Mouse (Mus musculus) kidney, embryonic 15.5 days (tissue): Measurements from ENCODE around the gene Pdgfa. TPM values are rescaled to one million over a fixed set of nuclear protein-coding genes. Genes with fewer than 3 reads are reported as not detected.

ENCODE experiments used
- ATAC-seq: fragments of 200-750 bp; cut with Nextera tagmentation; replicated peaks from 2 replicates; pipeline ENCODE4 v1.8.0; 2017; ENCODE audit warnings: moderate TSS enrichment; ENCODE audit not compliant: low FRiP score
- H3K27ac ChIP-seq: fragments of 300-500 bp; sonication (generic); 2 replicates; pipeline ENCODE4 v1.5.1; 2015; ENCODE audit warnings: mild to moderate bottlenecking, inconsistent platforms
- H3K27me3 ChIP-seq: fragments of 300-500 bp; sonication (generic); 2 replicates; pipeline ENCODE4 v1.6.1; 2015; ENCODE audit warnings: inconsistent platforms
- H3K36me3 ChIP-seq: fragments of 300-500 bp; sonication (generic); 2 replicates; pipeline ENCODE4 v1.6.1; 2015; ENCODE audit warnings: inconsistent platforms
- H3K4me1 ChIP-seq: fragments of 300-500 bp; sonication (generic); 2 replicates; pipeline ENCODE4 v1.6.1; 2015; ENCODE audit warnings: inconsistent platforms
- H3K4me2 ChIP-seq: fragments of 300-500 bp; sonication (generic); 2 replicates; pipeline ENCODE4 v1.6.1; 2015; ENCODE audit warnings: moderate library complexity, mild to moderate bottlenecking, inconsistent platforms
- H3K4me3 ChIP-seq: fragments of 300-500 bp; sonication (generic); replicated peaks from 2 replicates; pipeline ENCODE4 v1.5.1; 2015; ENCODE audit warnings: mild to moderate bottlenecking, inconsistent platforms
- H3K9ac ChIP-seq: fragments of 300-500 bp; sonication (generic); 2 replicates; pipeline ENCODE4 v1.6.1; 2015; ENCODE audit warnings: mild to moderate bottlenecking, inconsistent platforms
- H3K9me3 ChIP-seq: fragments of 300-500 bp; sonication (generic); replicated peaks from 2 replicates; pipeline ENCODE4 v1.6.1; 2016; ENCODE audit warnings: inconsistent platforms
- WGBS: fragments of 180-500 bp; shearing (Covaris S2); methylation state at CpG from one replicate; pipeline ENCODE4 v1.1.7; 2015; ENCODE audit warnings: mixed read lengths; 5-methylcytosine and 5-hydroxymethylcytosine counted together
- polyA plus RNA-seq: library from polyadenylated mRNA; unstranded; fragments of >200 nt; fragmentation: Nextera tagmentation; extraction: Ambion mirVana; gene quantifications from 2 replicates; pipeline ENCODE4 v1.2.1, GENCODE M21; 2015

The Pdgfa gene
- polyA plus RNA-seq, 1 experiment from 2014 or later = 55.7 TPM

GRCm38 (mm10) chr5:138993371-138994107 lies 3.6 kb downstream of the Pdgfa start:
- 0 out of 2 replicates have a peak, but pooled peaks cover 4% of the 10 kb centered on the region for H3K36me3 ChIP-seq
- peaks cover 65% of the 10 kb centered on the region for H3K27me3 ChIP-seq
- H3K4me1 ChIP-seq = peaks cover 86% of the 10 kb centered on the region
- under 1% methylated on average over 40 of the region's 40 CpGs for WGBS
- peak overlapping the region; percentile 74 for H3K4me3 ChIP-seq
- no peaks in the 10 kb centered on the region for H3K9me3 ChIP-seq
- H3K27ac ChIP-seq = peak overlapping the region; percentile 96
- peak overlapping the region; percentile 96 for H3K4me2 ChIP-seq
- peak; percentile 3; the same call in 1 of the 2 replicates for ATAC-seq
- peak overlapping the region; percentile 79 for H3K9ac ChIP-seq

DNA sequence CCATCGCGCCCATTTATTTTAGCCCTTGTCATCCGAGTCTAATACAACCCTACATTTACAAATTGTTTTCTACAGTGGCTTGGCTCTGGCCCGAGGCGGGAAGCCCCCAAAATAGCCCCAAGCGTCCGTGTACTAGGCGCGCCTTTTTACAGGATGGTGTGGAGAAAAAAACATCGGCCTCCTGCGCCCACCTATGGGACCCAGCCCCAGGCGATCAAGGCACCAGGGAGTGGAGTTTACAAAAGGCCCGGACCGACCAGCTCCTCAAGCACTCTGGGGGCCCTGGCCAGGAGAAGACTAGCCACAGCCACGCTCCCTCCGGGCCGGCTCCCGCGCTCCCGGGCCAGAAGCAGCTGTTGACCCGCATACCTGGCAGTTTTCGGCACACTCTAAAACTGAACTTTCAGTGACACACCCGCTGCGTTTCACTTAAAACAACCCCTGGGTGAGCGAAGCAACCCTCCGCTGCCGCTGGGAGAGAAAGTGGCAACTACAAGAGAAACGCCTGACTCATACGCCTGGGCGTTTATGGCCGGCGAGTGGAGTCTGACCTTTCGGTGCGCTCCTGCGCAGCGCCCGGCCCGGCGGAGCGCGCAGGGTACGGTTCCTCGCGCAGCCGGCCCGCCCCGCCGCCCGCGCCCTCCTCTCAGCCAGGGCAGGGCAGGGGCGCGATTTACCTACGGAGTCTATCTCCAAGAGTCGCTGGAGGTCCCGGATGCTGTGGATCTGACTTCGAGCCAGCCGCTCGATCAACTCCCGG lies 4.4 kb downstream of the Pdgfa start:
- ATAC-seq = no peak
- Histone ChIP-seq H3K4me3 (peak overlapping the region; percentile 74), H3K27ac (peak overlapping the region; percentile 96), H3K9me3 (no peaks in the 10 kb centered on the region), H3K4me2 (peak overlapping the region; percentile 96), H3K4me1 (peaks cover 85% of the 10 kb centered on the region), H3K36me3 (peaks cover 12% of the 10 kb centered on the region), H3K9ac (peak overlapping the region; percentile 79), H3K27me3 (peaks cover 58% of the 10 kb centered on the region)
- WGBS = 4% methylated on average over 59 of the region's 59 CpGs

DNA sequence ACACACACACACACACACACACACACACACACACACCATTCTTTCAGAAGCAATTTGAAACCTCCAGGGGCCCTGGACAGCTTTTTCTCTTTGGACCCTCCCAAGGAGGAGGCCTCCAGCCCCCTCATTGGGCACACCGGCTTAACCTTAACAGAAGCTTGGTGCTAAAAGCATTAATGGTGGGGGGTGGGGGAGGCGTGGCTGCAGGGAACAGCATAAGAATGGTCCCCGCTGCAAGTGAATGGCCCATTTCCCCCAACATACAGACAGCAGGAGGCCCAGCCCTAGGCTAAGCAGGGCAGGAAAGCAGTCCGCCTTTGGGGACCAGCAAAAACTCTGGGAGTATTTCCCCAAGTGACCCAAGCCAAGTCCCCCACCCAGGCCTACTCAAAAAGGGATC lies 5.4 kb downstream of the Pdgfa start:
- H3K9me3 ChIP-seq = no peaks in the 10 kb centered on the region
- 59% methylated on average over 4 of the region's 4 CpGs for WGBS
- H3K27ac ChIP-seq = no peak overlapping the region
- peaks cover 75% of the 10 kb centered on the region for H3K4me1 ChIP-seq
- H3K9ac ChIP-seq = no peak overlapping the region
- no peak for ATAC-seq
- peak overlapping the region; percentile 96; the same call in 1 of the 2 replicates for H3K4me2 ChIP-seq
- H3K27me3 ChIP-seq = peaks cover 47% of the 10 kb centered on the region
- H3K4me3 ChIP-seq = peak overlapping the region; percentile 8
- peaks cover 22% of the 10 kb centered on the region for H3K36me3 ChIP-seq

GRCm38 (mm10) chr5:138990659-138991380 lies 6.3 kb downstream of the Pdgfa start:
- H3K9me3 ChIP-seq = no peaks in the 10 kb centered on the region
- peaks cover 38% of the 10 kb centered on the region for H3K27me3 ChIP-seq
- H3K36me3 ChIP-seq = peaks cover 31% of the 10 kb centered on the region
- peaks cover 65% of the 10 kb centered on the region for H3K4me1 ChIP-seq
- 0 out of 2 replicates have a peak overlapping the region, but pooled peaks have one; percentile 9 for H3K4me2 ChIP-seq
- no peak overlapping the region for H3K27ac ChIP-seq
- ATAC-seq = no peak
- no peak overlapping the region for H3K4me3 ChIP-seq
- WGBS = 38% methylated on average over 7 of the region's 7 CpGs
- no peak overlapping the region for H3K9ac ChIP-seq

- Histone ChIP-seq H3K4me1 (peaks cover 63% of the 10 kb centered on the region), H3K36me3 (peaks cover 43% of the 10 kb centered on the region), H3K27me3 (peaks cover 36% of the 10 kb centered on the region), H3K27ac (no peak overlapping the region), H3K4me2 (no peak overlapping the region), H3K9ac (no peak overlapping the region), H3K4me3 (no peak overlapping the region), H3K9me3 (no peaks in the 10 kb centered on the region)
- WGBS = 84% methylated on average over 6 of the region's 6 CpGs
- no peak for ATAC-seq
These were observed 7.6 kb downstream of the Pdgfa start for GRCm38 (mm10) chr5:138989567-138989966.

DNA sequence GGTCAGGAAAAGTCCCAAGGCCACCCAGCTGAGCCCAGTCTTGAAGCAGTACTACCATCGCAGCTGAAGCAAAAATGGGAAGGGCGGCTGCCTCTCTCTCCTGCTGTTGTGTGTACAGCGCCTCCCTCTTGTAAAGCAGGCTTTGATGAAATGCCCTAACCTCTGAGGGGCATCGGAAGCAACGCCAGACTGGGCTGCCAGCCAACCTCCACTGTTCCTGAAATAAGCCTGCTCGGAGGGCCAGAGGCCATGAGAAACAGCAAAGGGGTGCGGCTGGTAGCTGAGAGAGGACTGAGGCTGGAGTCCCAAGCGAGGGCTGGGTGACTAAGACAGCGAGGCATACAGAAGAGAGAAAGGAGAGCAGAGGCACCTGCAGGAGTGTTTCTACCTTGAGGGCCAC lies 8.4 kb downstream of the Pdgfa start:
- peaks cover 31% of the 10 kb centered on the region for H3K27me3 ChIP-seq
- no peaks in the 10 kb centered on the region for H3K9me3 ChIP-seq
- WGBS = 50% methylated on average over 9 of the region's 9 CpGs
- 0 out of 2 replicates have a peak overlapping the region, but pooled peaks have one; percentile 23 for H3K27ac ChIP-seq
- peaks cover 57% of the 10 kb centered on the region for H3K4me1 ChIP-seq
- H3K4me2 ChIP-seq = no peak overlapping the region
- no peak overlapping the region for H3K9ac ChIP-seq
- peaks cover 51% of the 10 kb centered on the region for H3K36me3 ChIP-seq
- no peak for ATAC-seq
- H3K4me3 ChIP-seq = no peak overlapping the region

DNA sequence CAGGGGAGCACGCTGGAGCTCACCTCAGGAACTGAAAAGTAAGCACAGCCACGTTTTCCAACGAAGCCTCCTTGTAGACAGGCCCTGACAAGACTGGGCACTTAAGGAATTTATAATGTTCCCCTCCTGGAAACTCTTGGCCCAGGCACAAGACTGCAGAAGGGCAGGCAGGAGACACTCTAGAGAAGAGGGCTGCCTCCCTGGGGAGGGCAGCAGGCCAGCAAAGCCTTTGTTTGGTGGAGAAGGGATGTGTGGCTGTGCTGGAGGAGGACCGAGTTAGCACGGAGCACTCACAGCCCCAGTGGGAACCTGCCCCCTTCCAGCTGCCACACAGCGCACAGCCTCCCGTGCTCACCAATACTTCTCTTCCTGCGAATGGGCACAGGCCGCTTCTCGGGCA lies 9.2 kb downstream of the Pdgfa start:
- Histone ChIP-seq H3K36me3 (peaks cover 59% of the 10 kb centered on the region), H3K4me2 (no peak overlapping the region), H3K9ac (no peak overlapping the region), H3K4me1 (peaks cover 50% of the 10 kb centered on the region), H3K4me3 (no peak overlapping the region), H3K27ac (no peak overlapping the region), H3K27me3 (peaks cover 24% of the 10 kb centered on the region), H3K9me3 (no peaks in the 10 kb centered on the region)
- no peak for ATAC-seq
- 81% methylated on average over 10 of the region's 10 CpGs for WGBS

DNA sequence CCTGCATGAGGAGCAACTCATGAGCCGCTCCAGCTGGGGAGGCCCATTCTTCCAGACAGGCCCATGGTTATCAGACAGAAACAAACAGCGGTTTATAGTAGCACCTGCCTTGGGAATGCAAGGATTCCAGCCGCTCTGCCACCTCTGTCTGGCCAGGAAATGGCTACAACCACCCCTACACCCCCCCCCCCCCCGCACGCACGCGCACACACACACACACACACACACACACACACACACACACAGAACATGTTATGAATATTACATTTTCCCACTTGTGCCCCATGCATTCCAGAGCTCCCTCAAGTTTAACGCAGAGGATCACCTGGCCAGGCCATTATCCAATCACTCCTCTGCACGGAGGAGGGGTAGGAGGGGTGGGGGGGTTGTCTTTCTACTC lies 15.2 kb downstream of the Pdgfa start:
- Histone ChIP-seq H3K4me3 (no peak overlapping the region), H3K4me1 (peaks cover 55% of the 10 kb centered on the region), H3K27me3 (no peaks in the 10 kb centered on the region), H3K9me3 (no peaks in the 10 kb centered on the region), H3K27ac (no peak overlapping the region), H3K4me2 (no peak overlapping the region), H3K9ac (no peak overlapping the region), H3K36me3 (peaks cover 61% of the 10 kb centered on the region)
- ATAC-seq = no peak
- 66% methylated on average over 9 of the region's 9 CpGs for WGBS

DNA sequence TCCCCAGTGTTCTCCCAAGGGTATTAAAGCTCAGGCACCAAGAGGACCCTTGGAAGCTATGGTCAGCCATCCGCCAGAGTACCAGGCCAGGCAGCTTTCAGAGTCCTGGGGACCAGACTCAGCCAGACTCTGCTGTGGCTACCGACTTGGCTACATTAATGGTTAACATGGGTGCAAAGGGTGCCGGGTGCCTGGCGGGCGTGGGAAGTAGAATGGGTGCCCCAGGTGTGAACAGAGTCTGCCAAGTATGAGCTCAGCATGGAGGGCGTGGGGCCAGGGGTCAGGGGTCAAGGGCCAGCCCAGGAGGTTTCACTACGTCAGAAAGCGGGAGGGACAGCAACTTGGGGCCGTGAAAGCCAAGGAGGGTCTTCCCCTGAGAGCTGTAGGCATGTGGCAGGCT lies 16.6 kb downstream of the Pdgfa start:
- WGBS = 77% methylated on average over 9 of the region's 9 CpGs
- peak; percentile 45; the same call in 1 of the 2 replicates for ATAC-seq
- Histone ChIP-seq H3K27ac (0 out of 2 replicates have a peak overlapping the region, but pooled peaks have one; percentile 41), H3K36me3 (peaks cover 57% of the 10 kb centered on the region), H3K4me1 (peaks cover 55% of the 10 kb centered on the region), H3K9ac (no peak overlapping the region), H3K9me3 (no peaks in the 10 kb centered on the region), H3K4me2 (no peak overlapping the region), H3K4me3 (no peak overlapping the region), H3K27me3 (no peaks in the 10 kb centered on the region)

GRCm38 (mm10) chr5:138979840-138980239 lies 17.3 kb downstream of the Pdgfa start:
- 64% methylated on average over 8 of the region's 8 CpGs for WGBS
- H3K9me3 ChIP-seq = no peaks in the 10 kb centered on the region
- H3K4me1 ChIP-seq = peaks cover 55% of the 10 kb centered on the region
- no peak overlapping the region for H3K9ac ChIP-seq
- no peaks in the 10 kb centered on the region for H3K27me3 ChIP-seq
- H3K27ac ChIP-seq = peak overlapping the region; percentile 41; the same call in 1 of the 2 replicates
- 0 out of 2 replicates have a peak, but pooled peaks have one; percentile 10 for ATAC-seq
- peaks cover 54% of the 10 kb centered on the region for H3K36me3 ChIP-seq
- no peak overlapping the region for H3K4me3 ChIP-seq
- no peak overlapping the region for H3K4me2 ChIP-seq

GRCm38 (mm10) chr5:138977759-138978158 lies 19.4 kb downstream of the Pdgfa start:
- peaks cover 33% of the 10 kb centered on the region for H3K36me3 ChIP-seq
- no peaks in the 10 kb centered on the region for H3K27me3 ChIP-seq
- H3K4me2 ChIP-seq = no peak overlapping the region
- peak overlapping the region; percentile 75 for H3K27ac ChIP-seq
- peak; percentile 23; the same call in 1 of the 2 replicates for ATAC-seq
- peaks cover 54% of the 10 kb centered on the region for H3K4me1 ChIP-seq
- no peaks in the 10 kb centered on the region for H3K9me3 ChIP-seq
- 16% methylated on average over 3 of the region's 3 CpGs for WGBS
- H3K4me3 ChIP-seq = no peak overlapping the region
- no peak overlapping the region for H3K9ac ChIP-seq
